Comparison of ENCODE assay signal across 11 mouse cellular contexts in genomic region chr16:19818801-19819200, GRCm38 (mm10).
"Had no signal": no experiment of that assay in that cellular context is flagged by ENCODE, and none has a peak within 500 bp of the region (broad histone marks: within the 10 kb centered on the region; RNA-seq: fewer than 3 reads in every experiment).

No protein-coding gene starts in this region.

- DNase-seq: kidney, adult 8-10 months; kidney, postnatal 10 days; kidney, postnatal 36 days; layer of hippocampus, postnatal 36 days; liver; lung, adult 18-20 months; lung, postnatal 10 days; lung, postnatal 36 days; right cerebral cortex, postnatal 25 days; spleen, adult 18-20 months; thymus, postnatal 25 days had no signal
